ENCODE assay signal across 16 mouse cellular contexts in the genomic region with DNA sequence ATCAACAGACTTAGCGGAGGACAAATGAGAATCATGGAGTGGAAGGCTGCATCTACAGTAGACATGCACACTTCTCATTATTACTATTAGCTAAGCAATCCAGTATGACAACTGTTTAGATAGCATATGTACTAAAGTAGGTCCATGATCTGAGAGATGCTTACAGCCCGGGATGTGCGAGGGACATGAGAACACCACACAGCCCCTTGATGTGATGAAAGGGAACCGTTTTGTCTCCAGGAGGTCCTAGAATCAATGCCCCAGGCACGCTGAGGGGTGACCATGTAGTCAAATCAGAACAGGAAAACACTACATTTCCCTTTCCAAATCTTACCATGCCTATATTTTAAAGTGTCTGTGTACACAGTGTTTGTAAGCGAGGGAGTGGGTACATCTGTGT.
"Had no signal": no experiment of that assay in that cellular context is flagged by ENCODE, and none has a peak within 500 bp of the region (broad histone marks: within the 10 kb centered on the region; RNA-seq: fewer than 3 reads in every experiment).

No protein-coding gene starts in this region.

- DNase-seq: heart, postnatal 10 days; heart, postnatal 14 days; heart, postnatal 36 days; heart, postnatal 4 days; kidney, adult 11 months; kidney, adult 18-20 months; kidney, adult 2 months; kidney, adult 8-10 months; kidney, adult 9 months; kidney, postnatal 10 days; kidney, postnatal 14 days; kidney, postnatal 25 days; kidney, postnatal 36 days; kidney, postnatal 4 days; layer of hippocampus, adult 9-11 months; layer of hippocampus, postnatal 36 days had no signal
